15 mouse cellular contexts compared by ENCODE assay signal in genomic region chr1:183904564-183904963, GRCm38 (mm10).
"Had no signal": no experiment of that assay in that cellular context is flagged by ENCODE, and none has a peak within 500 bp of the region (broad histone marks: within the 10 kb centered on the region; RNA-seq: fewer than 3 reads in every experiment).

No protein-coding gene starts in this region.

- DNase-seq: kidney, postnatal 14 days; layer of hippocampus, postnatal 36 days; liver, embryonic 13.5 days; lung, adult 2 months; retina, postnatal 1 day; right cerebral cortex, postnatal 25 days; spleen, adult 18-20 months; thymus, adult 18-20 months; thymus, postnatal 36 days had no signal

- H3K27me3 ChIP-seq: liver, embryonic 13.5 days; midbrain, embryonic 12.5 days; midbrain, embryonic 15.5 days; neural tube, embryonic 13.5 days had no signal

- H3K27ac ChIP-seq: layer of hippocampus, adult 2 months; left cerebral cortex, adult 2 months; liver, embryonic 13.5 days; macrophage; midbrain, embryonic 12.5 days; midbrain, embryonic 15.5 days; neural tube, embryonic 13.5 days had no signal

- H3K4me1 ChIP-seq: liver, embryonic 13.5 days; midbrain, embryonic 12.5 days; midbrain, embryonic 15.5 days; neural tube, embryonic 13.5 days had no signal

- H3K4me2 ChIP-seq: liver, embryonic 13.5 days; midbrain, embryonic 12.5 days; midbrain, embryonic 15.5 days; neural tube, embryonic 13.5 days had no signal

- H3K4me3 ChIP-seq: layer of hippocampus, adult 2 months; left cerebral cortex, adult 2 months; liver, embryonic 13.5 days; midbrain, embryonic 12.5 days; midbrain, embryonic 15.5 days; neural tube, embryonic 13.5 days had no signal

- H3K36me3 ChIP-seq: liver, embryonic 13.5 days; midbrain, embryonic 12.5 days; midbrain, embryonic 15.5 days; neural tube, embryonic 13.5 days had no signal
